11 mouse cellular contexts compared by ENCODE assay signal in genomic region chr9:27781994-27782337, GRCm38 (mm10). TPM values are rescaled to one million over a fixed set of nuclear protein-coding genes. Genes with fewer than 3 reads are reported as not detected.
A peak's percentile ranks its signal among the peaks of the same experiment; 100 is the strongest.
DNase-seq lines count a peak whose midpoint lies in the region; ATAC-seq lines count a peak whose summit lies in the region.
"Had no signal": no experiment of that assay in that cellular context is flagged by ENCODE, and none has a peak within 500 bp of the region (broad histone marks: within the 10 kb centered on the region; RNA-seq: fewer than 3 reads in every experiment).

No protein-coding gene starts in this region.

- H3K4me2 ChIP-seq in hindbrain, embryonic 16.5 days (ENCODE audit: low read length), result no peak overlapping the region
- H3K4me2 ChIP-seq in neural tube, embryonic 13.5 days, result no peak overlapping the region
- H3K4me2 ChIP-seq: embryonic facial prominence, embryonic 15.5 days had no signal

- H3K27ac ChIP-seq in embryonic facial prominence, embryonic 10.5 days (replicated peaks), result no peak overlapping the region
- H3K27ac ChIP-seq in hindbrain, embryonic 16.5 days (ENCODE audit: low read depth, low read length), result no peak overlapping the region
- H3K27ac ChIP-seq in neural tube, embryonic 13.5 days (replicated peaks), result no peak overlapping the region
- H3K27ac ChIP-seq: embryonic facial prominence, embryonic 15.5 days had no signal

- H3K4me1 ChIP-seq in embryonic facial prominence, embryonic 10.5 days, result peaks cover 10% of the 10 kb centered on the region
- peaks cover 8% of the 10 kb centered on the region for H3K4me1 ChIP-seq in hindbrain, embryonic 16.5 days (ENCODE audit: control insufficient read depth, insufficient read depth, low read depth, low read length)
- peaks cover 12% of the 10 kb centered on the region for H3K4me1 ChIP-seq in neural tube, embryonic 13.5 days (replicated peaks)
- H3K4me1 ChIP-seq: embryonic facial prominence, embryonic 15.5 days had no signal

- ATAC-seq in hindbrain, embryonic 16.5 days, result peak; percentile 80
- ATAC-seq in neural tube, embryonic 13.5 days (ENCODE audit: low read depth), result peak; percentile 80
- no peak for ATAC-seq in CD4-positive, CD25-positive, alpha-beta regulatory T cell, adult 4 months
- ATAC-seq: Patski had no signal

- DNase-seq in embryo, embryonic 10 days (ENCODE audit: low spot score), result peak; percentile 66
- DNase-seq in embryo, embryonic 9.5 days (ENCODE audit: extremely low spot score), result no peak
- peak; percentile 14 for DNase-seq in embryonic facial prominence, embryonic 10.5 days (ENCODE audit: low spot score)
- no peak for DNase-seq in gastrocnemius, adult 8-10 months (ENCODE audit: low spot score in 2 of 2)
- no peak for DNase-seq in adrenal gland, postnatal 10 days
- DNase-seq: lung, postnatal 4 days had no signal

- H3K9me3 ChIP-seq in embryonic facial prominence, embryonic 10.5 days, result no peaks in the 10 kb centered on the region
- H3K9me3 ChIP-seq in hindbrain, embryonic 16.5 days (ENCODE audit: control insufficient read depth, low read length), result no peaks in the 10 kb centered on the region
- no peaks in the 10 kb centered on the region for H3K9me3 ChIP-seq in neural tube, embryonic 13.5 days
- H3K9me3 ChIP-seq: embryonic facial prominence, embryonic 15.5 days had no signal

- 0 out of 2 replicates have a peak, but pooled peaks cover 4% of the 10 kb centered on the region for H3K27me3 ChIP-seq in embryonic facial prominence, embryonic 10.5 days (replicated peaks; ENCODE audit: low read depth, poor library complexity, severe bottlenecking)
- no peaks in the 10 kb centered on the region for H3K27me3 ChIP-seq in hindbrain, embryonic 16.5 days (replicated peaks; ENCODE audit: control insufficient read depth, insufficient read depth, low read length)
- no peaks in the 10 kb centered on the region; the same call in 1 of the 2 replicates for H3K27me3 ChIP-seq in neural tube, embryonic 13.5 days
- H3K27me3 ChIP-seq: embryonic facial prominence, embryonic 15.5 days; Patski had no signal

- no peak overlapping the region for H3K4me3 ChIP-seq in embryonic facial prominence, embryonic 10.5 days
- no peak overlapping the region for H3K4me3 ChIP-seq in hindbrain, embryonic 16.5 days (ENCODE audit: low read length)
- no peak overlapping the region for H3K4me3 ChIP-seq in neural tube, embryonic 13.5 days
- H3K4me3 ChIP-seq: embryonic facial prominence, embryonic 15.5 days had no signal

- 0% methylated on average over 1 of the region's 1 CpGs for WGBS in embryonic facial prominence, embryonic 10.5 days
- 0% methylated on average over 1 of the region's 1 CpGs for WGBS in hindbrain, embryonic 16.5 days
- WGBS in neural tube, embryonic 13.5 days, result 0% methylated on average over 1 of the region's 1 CpGs

- no peak overlapping the region for H3K9ac ChIP-seq in hindbrain, embryonic 16.5 days (ENCODE audit: low read depth, low read length)
- no peak overlapping the region for H3K9ac ChIP-seq in neural tube, embryonic 13.5 days
- H3K9ac ChIP-seq: embryonic facial prominence, embryonic 15.5 days had no signal

- no peaks in the 10 kb centered on the region for H3K36me3 ChIP-seq in embryonic facial prominence, embryonic 10.5 days (replicated peaks)
- H3K36me3 ChIP-seq in hindbrain, embryonic 16.5 days (ENCODE audit: control insufficient read depth, insufficient read depth, low read length), result no peaks in the 10 kb centered on the region
- H3K36me3 ChIP-seq in neural tube, embryonic 13.5 days, result no peaks in the 10 kb centered on the region
- H3K36me3 ChIP-seq: embryonic facial prominence, embryonic 15.5 days had no signal

RNA-seq across cellular contexts. Expression of gene Opcml, which starts 8.6 kb away (rescaled TPM):
- 0.52 and 1.0 TPM in 2 replicates for polyA plus RNA-seq in embryonic facial prominence, embryonic 10.5 days (2016; fragmentation: Nextera tagmentation; extraction: Ambion mirVana)
- polyA plus RNA-seq in hindbrain, embryonic 16.5 days (2015; fragmentation: Nextera tagmentation; extraction: Ambion mirVana), result 49.0 and 61.4 TPM in 2 replicates
- polyA plus RNA-seq in neural tube, embryonic 13.5 days (2015; fragmentation: Nextera tagmentation; extraction: Ambion mirVana), result 13.5 and 18.1 TPM in 2 replicates
- total RNA-seq in gastrocnemius, adult 8-10 months (2022), result 1 to 10 TPM in 3 of 4 experiments, under 1 TPM in 1; 0.97 to 1.8 (median 1.2) TPM
- not detected for polyA plus RNA-seq in CD4-positive, CD25-positive, alpha-beta regulatory T cell, adult 4 months (2017; shearing (Covaris generic))
- total RNA-seq in adrenal gland, postnatal 10 days (2021), result 1 to 10 TPM; 1.6 to 1.9 TPM
- polyA plus RNA-seq: Patski had no signal

Comparison
In these comparisons a context has a peak if more than half of its experiments do, and no peak if none do; other contexts are left out.
1. DNase-seq: peak in embryo, embryonic 10 days (single experiment) and embryonic facial prominence, embryonic 10.5 days (single experiment); none in embryo, embryonic 9.5 days (single experiment), gastrocnemius, adult 8-10 months (0 of 2) and adrenal gland, postnatal 10 days (single experiment).